Mouse (Mus musculus): ENCODE data around the gene Cwc25. TPM values are rescaled to one million over a fixed set of nuclear protein-coding genes. Genes with fewer than 3 reads are reported as not detected.
"Not testable (repeated sequence)": the region's sequence is repeated elsewhere in the genome, so short reads cannot be mapped to it uniquely, and the experiment has no call there.

The Cwc25 gene
- total RNA-seq, 1 experiment from 2014 or later = 22.6 TPM

DNA sequence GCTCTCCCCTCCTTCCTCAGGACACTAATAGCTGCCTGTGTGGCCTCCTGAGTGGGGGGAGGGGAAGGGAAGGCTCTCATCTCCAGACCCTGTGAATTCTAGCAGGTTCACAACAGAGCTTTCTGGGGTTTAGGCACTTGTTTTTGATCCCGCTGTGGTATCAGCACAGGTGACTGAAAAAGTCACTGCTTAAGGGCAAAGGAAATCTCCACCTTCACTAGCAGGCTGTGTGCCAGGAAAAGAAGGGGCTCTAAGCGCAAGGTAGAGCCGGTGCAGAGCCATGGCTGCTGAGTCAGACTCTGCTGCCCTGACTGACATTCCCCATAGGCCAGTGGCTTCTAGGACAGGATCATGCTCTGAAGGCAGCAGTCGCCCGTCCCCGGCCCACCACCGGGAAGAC lies 37.6 kb downstream of the Cwc25 start:
- no peak for DNase-seq

DNA sequence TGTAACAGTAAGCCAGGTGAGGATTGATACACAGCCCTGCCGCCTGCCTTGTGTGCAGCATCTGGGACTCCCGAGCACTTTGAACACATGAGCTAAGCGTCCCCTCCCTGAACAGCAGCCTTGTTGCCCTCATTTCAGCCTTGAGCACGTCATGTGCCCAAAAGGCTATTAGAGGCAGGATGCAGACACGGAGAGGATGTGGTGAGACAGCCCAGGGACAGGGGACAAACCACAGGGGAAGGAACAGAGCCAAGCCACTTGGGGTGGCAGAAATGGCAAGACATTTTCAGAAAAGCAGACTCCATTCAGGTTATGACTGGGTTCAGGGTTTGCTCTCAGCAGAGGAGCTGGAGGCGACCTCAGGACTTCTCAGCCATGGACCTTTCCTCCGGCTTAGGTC lies 38.0 kb downstream of the Cwc25 start:
- no peak for DNase-seq

DNA sequence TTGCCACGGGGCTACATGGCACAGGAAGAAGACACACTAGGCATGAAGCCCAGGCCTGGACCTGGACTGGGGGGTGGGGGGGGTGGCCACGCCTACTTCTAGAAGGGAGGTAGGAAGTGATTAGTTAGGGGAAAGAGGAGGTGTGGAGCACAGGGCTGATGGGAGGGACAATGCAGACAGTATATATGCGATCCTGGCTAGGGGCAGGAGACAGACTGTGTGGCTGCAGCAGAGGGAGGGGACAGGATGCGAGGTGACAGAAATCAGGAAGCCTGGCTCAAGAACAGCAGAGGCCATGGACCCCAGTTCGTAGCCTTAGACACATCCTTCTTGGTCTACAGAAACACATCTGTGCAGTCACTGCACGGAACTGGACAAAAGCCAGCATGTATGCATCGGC lies 42.6 kb downstream of the Cwc25 start:
- no peak for DNase-seq

GRCm38 (mm10) chr11:97721338-97721737 lies 45.0 kb downstream of the Cwc25 start:
- DNase-seq = no peak

GRCm38 (mm10) chr11:97719041-97719440 lies 47.3 kb downstream of the Cwc25 start:
- DNase-seq = no peak

DNA sequence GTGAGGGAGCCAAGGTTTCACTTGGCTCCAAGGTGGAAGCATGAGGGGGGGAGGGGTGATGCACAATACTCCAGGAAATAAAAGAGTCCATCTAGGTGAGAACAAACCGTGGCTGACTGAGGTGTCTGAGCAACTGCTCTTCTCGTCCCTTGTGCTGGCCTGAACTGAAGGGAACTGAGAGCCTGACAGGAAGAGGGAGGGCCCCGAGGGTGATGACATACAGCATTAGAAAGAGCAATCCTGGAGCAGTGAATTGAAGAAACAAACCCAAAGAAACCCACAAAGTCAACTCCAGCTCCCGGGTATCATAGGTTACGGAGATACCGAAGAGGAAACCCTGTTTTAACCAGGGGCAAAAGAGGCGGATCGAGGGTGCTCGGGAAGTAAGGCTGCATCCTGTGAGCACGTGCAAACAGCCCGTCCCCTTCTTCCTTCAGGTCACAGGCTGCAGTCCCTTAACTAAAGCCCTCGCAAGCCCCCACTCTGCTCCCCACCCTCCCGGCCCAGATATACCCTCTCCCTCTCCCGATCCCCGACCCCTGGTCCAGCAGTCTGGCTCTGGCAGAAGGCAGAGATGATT lies 48.0 kb downstream of the Cwc25 start:
- DNase-seq = no peak

GRCm38 (mm10) chr11:97717369-97718280 lies 48.7 kb downstream of the Cwc25 start:
- no peak for DNase-seq

DNA sequence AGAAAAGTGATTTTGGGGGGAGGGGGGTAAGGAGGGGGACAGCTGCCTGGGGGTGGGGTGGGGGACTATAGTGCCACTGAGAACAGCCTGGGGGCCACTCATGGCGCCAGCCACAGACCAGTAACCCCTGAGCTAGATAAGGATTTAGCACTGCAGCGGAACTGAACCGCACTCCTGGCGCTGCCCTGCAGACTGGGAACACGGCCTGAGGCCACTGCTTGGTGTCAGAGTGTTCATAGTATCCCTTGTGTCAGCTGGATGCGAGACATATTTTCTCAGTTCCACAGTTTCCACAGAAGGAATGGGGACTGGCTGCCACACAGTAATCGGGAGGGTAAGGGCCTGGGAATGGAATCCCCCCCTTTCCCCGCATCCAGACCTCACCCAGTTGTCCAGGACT lies 50.3 kb downstream of the Cwc25 start:
- DNase-seq = no peak

DNA sequence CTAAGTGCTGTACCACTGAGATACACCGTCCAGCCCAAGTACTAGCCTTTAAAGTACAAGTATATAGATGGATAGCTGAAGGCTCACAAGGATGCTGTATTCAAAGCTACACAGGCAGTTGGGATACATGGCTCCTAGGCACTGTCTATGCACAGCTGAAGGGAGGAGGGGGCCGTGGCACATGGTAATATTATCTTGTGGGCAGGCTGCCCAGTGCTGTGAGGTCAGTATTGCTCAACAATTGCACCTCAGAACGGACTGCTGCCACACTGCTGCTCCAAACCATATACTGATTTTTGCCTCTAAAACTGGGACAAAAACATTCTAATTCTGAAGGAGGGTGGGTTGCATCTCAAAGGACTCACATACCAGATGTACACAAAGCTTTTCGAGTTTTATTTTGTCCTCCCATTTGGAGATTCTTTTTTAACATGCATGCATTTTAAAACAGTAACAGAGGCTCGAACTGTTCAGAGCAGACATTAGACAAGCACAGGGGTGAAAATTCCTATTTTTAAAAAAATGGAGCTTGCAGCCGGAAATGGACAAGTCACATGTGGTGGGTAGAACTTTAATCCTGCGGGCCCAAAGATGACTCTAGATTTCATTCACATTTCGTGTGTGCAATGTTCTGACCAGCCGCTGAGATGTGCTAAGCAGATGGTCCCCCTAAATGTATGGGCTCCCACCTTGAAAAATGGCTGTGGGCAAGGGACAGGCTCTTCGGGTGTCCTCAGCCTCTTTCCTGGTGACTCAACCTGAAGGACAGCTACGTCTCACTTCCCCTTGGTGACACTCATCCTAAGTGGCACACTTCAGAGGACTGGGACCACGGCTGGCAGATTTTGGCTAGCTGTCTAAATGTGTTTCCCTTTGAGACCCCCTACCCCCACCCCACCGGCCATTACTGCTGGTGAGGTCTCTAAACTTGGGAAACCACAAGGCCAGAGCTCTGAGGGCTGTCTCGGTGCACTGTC lies 51.3 kb downstream of the Cwc25 start:
- peak; percentile 71 for DNase-seq

DNA sequence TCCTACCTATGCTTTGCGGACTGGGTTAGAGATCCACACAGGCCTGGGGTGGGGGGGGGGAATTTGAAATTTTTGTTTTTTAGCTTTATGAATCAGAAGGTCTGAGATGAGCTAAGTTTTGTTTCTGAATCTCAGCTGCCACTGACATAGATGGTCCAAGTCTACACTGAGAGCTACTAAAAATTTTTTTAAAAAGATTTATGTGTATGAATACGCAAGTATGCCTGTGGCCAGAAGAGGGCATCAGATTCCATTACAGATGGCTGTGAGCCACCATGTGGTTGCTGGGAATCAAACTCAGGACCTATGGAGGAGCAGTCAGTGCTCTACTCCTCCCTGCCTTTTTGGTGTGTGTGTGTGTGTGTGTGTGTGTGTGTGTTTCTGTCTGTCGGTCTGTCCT lies 52.0 kb downstream of the Cwc25 start:
- no peak for DNase-seq

- peak; percentile 62 for DNase-seq
Measured at GRCm38 (mm10) chr11:97713896-97714295, 52.5 kb downstream of the Cwc25 start.

GRCm38 (mm10) chr11:97712286-97712685 lies 54.1 kb downstream of the Cwc25 start:
- no peak for DNase-seq

DNA sequence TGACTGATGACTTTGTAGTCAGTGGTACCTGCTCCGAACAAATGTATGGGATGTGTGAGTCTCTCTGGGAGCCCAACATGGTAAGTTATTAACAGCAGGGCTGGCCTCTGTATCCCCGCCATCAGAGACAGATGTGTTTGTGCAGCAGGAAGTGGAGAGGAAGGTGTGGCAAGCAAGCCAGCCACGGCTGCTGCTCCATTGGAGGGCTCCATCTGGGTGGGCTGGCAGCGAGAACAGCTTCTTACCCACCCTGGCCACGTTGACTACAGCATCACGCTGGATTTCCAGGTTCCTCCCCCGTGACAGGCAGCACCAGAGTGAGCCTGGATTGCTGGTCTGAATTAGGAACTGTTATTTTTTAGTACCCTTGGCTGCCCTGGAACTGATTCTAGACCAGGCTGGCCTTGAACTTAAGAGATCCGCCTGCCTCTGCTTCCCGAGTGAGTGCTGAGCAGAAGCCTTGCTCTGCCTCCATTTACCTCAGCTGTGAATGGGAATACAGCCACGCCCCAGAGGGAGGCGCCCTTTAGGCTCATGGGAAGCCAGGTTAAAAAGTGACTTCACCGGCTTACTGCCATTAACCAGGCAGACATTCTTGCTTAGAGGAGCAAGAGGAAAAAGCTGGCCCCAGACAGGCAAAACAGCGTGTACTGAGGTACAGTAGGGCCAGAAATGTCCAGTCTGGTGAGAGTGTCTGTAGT lies 55.0 kb downstream of the Cwc25 start:
- no peak for DNase-seq

DNA sequence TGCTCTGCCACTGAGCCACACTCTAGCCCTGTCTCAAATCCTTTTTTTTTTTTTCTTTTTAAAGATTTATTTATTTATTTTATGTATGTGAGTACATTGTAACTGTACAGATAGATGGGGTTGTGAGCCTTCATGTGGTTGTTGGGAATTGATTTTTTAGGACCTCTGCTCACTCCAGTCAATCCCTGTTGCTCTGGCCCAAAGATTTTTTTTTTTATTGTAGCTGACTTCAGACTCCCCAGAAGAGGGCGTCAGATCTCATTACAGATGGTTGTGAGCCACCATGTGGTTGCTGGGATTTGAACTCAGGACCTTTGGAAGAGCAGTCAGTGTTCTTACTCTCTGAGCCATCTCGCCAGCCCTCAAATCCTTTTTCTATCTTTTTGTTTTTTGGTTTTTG lies 56.3 kb downstream of the Cwc25 start:
- DNase-seq = not testable (repeated sequence)

GRCm38 (mm10) chr11:97703039-97703826 lies 63.1 kb downstream of the Cwc25 start, which contains the start of gene Psmb3:
Psmb3 (plus strand) TSS chr11:97703399.
- DNase-seq = peak; percentile 94

- peak; percentile 89 for DNase-seq
Measured at GRCm38 (mm10) chr11:97702393-97702745, 64.0 kb downstream of the Cwc25 start.

DNA sequence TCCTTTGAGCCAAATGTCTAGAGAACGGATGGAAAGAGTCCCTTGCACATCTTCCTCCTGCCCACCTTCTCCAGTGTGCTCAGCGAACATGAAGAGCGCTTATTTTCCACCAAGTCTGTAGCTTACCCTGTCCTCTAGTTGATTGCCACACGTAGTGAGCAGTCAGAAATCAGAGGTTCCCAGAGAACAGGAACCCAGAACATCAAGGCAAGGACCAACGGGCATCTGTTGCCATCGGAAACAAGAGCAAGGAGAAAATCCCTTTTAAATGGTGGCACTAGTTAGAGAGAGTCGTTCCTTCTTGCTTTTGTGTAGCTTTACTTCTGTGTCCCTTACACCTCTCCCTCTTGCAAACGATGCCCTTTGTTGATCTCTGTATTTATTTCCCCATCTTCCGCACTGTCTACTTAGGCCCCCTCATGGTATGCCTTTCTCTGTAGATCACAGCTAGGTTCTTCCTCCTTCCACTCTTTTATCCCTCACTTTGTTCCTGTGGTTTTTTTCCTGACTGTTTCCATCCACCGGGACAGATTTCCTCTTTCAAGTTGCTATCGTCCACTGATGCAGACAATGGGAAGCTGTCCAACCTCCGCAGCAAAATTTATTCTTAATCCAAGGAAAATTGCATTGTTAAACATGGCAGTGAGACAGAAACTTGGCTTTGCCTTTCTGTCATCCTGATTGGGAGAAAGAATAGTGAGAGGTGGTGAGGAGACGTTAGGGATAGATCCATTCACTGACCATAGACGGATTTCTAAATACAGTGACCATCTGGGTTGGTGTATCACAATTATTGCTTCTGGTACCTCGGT lies 64.6 kb downstream of the Cwc25 start:
- no peak for DNase-seq

DNA sequence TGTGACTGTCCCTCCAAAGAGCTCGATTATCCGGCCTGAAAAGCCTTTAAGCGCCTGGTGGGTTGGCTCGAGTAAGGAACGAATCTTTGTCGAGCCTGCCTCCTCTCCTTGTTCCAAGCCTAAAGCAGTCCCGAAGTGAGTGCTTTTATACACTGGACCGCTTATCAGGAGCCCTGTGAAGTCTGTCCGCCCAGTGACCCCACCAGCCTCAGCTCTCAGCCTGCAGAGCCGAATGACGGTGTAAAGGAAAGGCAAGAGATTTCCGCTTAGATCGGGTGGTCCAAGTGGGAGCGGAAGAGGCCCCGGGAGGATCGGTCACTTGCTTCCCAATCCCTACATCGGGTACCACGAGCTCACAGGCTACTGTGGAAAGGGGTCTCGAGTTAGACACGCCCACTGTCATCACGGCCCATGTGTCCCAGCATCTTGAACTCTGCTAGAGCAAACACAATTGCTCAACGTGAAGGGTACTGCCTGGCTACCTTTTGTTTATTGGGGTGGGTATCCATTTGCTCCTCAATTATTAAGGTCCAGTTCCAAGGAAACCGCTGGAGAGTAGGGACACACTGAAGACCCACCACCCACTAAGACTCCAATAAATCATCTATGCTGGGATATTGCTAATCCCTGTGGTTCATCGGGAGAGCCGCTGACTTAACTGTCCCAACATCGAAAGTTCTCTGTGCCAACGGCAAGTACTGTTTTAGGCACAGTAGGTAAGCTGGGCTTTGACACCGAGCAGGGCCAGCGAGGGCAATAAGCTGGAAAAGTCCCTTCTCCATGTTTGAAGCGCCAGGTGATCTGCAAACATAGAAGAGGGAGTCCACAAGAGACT lies 65.4 kb downstream of the Cwc25 start:
- peak; percentile 32 for DNase-seq
